Mouse (Mus musculus): Measurements from ENCODE around the gene Xirp2. TPM values are rescaled to one million over a fixed set of nuclear protein-coding genes. Genes with fewer than 3 reads are reported as not detected.
"Not testable (repeated sequence)": the region's sequence is repeated elsewhere in the genome, so short reads cannot be mapped to it uniquely, and the experiment has no call there.

Gene Xirp2
- polyA plus RNA-seq (2015; fragmentation: Nextera tagmentation; extraction: Ambion mirVana) = not detected in 2 replicates

DNA sequence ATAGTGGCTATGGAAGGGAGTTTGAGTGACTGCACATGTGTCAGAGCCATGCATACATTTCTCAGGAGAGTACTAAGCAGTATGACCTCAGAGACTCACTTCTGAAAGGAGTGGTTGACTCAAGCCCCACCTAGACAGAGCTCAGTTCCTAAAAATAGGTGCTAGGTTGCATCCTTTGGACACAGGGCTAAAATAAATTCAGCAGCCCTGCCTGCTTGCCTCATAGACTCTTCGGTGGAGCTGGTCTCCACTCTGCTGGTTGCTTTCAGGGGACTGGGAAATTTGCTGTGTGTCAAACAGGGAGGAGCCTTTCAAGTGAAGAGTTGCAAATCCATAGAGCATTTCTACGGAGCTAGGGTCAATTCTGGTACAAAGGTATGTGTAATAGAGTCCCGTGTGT is at the start of gene Xirp2:
Gene Xirp2, plus strand, starts transcription at position 223 of the 400 bp plus-strand sequence.
- Histone ChIP-seq H3K9me3 (no peaks in the 10 kb centered on the region), H3K27ac (no peak within 1 kb of the TSS), H3K4me2 (replicated peaks) (no peak within 1 kb of the TSS), H3K4me1 (replicated peaks) (no peaks in the 10 kb centered on the region), H3K9ac (no peak within 1 kb of the TSS), H3K36me3 (no peaks in the 10 kb centered on the region), H3K4me3 (replicated peaks) (no peak within 1 kb of the TSS), H3K27me3 (replicated peaks) (no peaks in the 10 kb centered on the region)
- ATAC-seq = no peak
- WGBS = 57% methylated on average over 3 of the region's 3 CpGs

DNA sequence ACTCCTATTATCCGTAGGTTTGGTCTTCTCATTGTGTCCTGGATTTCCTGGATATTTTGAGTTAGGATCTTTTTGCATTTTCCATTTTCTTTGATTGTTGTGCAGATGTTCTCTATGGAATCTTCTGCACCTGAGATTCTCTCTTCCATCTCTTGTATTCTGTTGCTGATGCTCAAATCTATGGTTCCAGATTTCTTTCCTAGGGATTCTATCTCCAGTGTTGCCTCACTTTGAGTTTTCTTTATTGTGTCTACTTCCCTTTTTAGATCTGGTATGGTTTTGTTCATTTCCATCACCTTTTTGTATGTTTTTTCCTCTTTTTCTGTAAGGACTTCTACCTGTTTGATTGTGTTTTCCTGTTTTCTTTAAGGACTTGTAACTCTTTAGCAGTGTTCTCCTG is 32.4 kb upstream of the Xirp2 start, which contains the start of gene Gm21830:
Gene Gm21830, plus strand, starts transcription at position 301 of the 400 bp plus-strand sequence.
- not testable (repeated sequence) for ATAC-seq; H3K9ac ChIP-seq; H3K27me3 ChIP-seq (replicated peaks); H3K9me3 ChIP-seq; H3K4me3 ChIP-seq (replicated peaks); H3K27ac ChIP-seq; H3K36me3 ChIP-seq; H3K4me2 ChIP-seq (replicated peaks); H3K4me1 ChIP-seq (replicated peaks)
- no CpG with 5 or more reads among the region's 1 CpGs for WGBS

DNA sequence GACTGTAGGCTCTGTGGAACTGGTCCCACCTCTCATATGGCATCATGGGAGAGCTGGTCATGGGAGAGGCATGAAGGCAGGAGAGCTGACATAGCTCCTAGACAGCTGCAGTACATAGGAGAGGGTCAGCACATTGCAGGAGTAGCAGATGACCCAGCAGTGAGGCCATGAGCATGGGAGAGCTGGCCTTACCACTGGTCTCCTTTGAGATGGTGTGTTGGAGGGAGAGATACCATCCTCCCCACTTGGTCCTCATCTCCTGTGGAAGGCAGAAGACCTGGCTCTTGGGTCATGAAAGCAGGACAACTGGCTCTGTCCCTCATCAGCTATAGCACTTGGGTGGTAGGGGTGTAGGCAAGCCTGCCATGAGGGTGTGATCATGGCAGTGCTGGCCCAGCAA is 24.9 kb upstream of the Xirp2 start:
- no peak overlapping the region for H3K9ac ChIP-seq
- ATAC-seq = no peak
- H3K9me3 ChIP-seq = no peaks in the 10 kb centered on the region

DNA sequence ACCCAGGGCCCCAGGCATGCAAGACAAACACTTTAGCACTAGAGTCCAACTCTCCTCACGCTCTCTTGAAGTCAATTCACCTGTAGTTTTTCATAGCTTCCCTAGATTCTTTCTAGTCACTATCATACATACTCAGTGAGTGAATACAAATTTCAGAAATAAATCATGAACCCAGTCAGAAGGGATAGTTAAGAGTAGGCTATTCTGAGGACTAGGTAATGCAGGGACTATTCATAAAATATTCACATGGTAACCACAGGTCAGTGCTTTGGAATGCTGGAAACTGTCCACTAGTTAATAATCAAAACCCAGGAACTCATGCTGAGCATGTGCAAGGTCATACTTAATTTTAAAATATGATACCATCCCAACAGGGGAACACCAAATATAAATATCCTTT is 23.0 kb upstream of the Xirp2 start:
- Histone ChIP-seq H3K9ac (no peak overlapping the region), H3K4me2 (replicated peaks) (no peak overlapping the region), H3K27me3 (replicated peaks) (no peaks in the 10 kb centered on the region), H3K4me1 (replicated peaks) (no peaks in the 10 kb centered on the region), H3K36me3 (no peaks in the 10 kb centered on the region), H3K27ac (no peak overlapping the region), H3K4me3 (replicated peaks) (no peak overlapping the region), H3K9me3 (no peaks in the 10 kb centered on the region)
- ATAC-seq = no peak
- 72% methylated on average over 1 of the region's 1 CpGs for WGBS

More for the DNA sequence above, 24.9 kb upstream of the Xirp2 start:
- no peak overlapping the region for H3K4me2 ChIP-seq (replicated peaks)
- no peak overlapping the region for H3K4me3 ChIP-seq (replicated peaks)
- H3K4me1 ChIP-seq (replicated peaks) = no peaks in the 10 kb centered on the region
- H3K27me3 ChIP-seq (replicated peaks) = no peaks in the 10 kb centered on the region
- H3K36me3 ChIP-seq = no peaks in the 10 kb centered on the region
- H3K27ac ChIP-seq = no peak overlapping the region

DNA sequence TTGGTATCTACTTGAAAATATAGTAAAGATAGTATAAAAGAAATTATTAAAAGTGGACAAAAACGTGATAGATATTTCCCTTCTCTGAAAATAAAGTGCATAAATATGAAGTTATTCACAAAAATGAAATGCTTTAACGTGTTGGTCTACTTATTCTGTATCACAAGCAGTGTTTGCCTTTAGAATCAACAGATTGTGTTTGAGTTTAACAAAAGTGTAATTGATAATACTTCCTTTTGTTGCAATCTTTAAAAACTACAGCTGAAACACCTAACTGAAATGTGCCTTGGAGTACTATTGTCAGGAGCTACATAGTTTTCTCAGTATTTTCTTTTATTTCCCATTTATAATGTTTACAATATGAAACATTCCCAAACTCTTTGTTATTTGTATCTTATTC is 12.7 kb upstream of the Xirp2 start, which contains the start of gene Gm26727:
Gene Gm26727, minus strand, starts transcription at position 101 of the 400 bp plus-strand sequence.
- H3K4me3 ChIP-seq (replicated peaks) = no peak within 1 kb of the TSS
- H3K27me3 ChIP-seq (replicated peaks) = no peaks in the 10 kb centered on the region
- no peaks in the 10 kb centered on the region for H3K9me3 ChIP-seq
- H3K4me1 ChIP-seq (replicated peaks) = no peaks in the 10 kb centered on the region
- H3K36me3 ChIP-seq = no peaks in the 10 kb centered on the region
- H3K4me2 ChIP-seq (replicated peaks) = no peak within 1 kb of the TSS
- H3K9ac ChIP-seq = no peak within 1 kb of the TSS
- ATAC-seq = no peak
- 55% methylated on average over 2 of the region's 2 CpGs for WGBS
- no peak within 1 kb of the TSS for H3K27ac ChIP-seq

DNA sequence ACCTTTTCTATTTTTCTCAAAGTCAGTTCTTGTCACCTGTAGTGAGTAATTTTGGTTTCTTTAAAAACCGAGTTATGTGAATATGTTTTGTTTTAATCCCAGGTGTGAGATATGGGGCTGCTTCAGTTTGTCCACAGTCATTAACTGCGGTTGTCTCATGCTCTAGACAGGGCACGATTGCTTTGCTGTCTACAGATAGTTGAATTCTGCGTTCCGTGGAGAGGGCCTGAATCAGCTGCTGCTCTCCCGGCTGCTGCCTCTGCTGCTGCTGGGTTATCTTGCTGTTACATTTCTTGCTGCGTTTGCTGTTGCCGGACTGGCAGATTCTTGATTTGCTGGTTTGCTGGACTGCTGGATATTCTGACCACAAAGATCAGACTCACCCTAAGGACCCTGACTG is 7.5 kb upstream of the Xirp2 start:
- WGBS = 81% methylated on average over 8 of the region's 8 CpGs
- H3K27me3 ChIP-seq (replicated peaks) = no peaks in the 10 kb centered on the region

DNA sequence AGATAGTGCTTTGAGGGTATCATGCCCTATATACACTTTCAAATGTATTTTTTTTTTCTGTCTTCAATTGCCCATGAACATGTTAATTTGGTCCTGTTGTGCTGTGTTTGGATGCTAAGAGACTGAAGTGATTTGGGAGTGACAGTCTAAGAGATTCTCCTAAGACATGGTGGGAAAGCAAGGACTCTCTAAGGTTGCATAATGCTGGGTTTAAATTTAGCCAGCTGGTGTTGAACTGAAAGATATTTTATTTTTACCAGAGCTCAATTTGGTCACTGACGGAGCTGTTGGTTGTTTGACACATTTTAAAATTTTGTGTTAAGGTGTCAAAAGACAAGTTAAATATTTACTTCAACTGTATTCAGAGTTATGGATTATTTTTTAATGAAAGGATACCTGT is 970 bp downstream of the Xirp2 start:
- Histone ChIP-seq H3K9me3 (no peaks in the 10 kb centered on the region), H3K4me2 (replicated peaks) (no peak overlapping the region), H3K36me3 (no peaks in the 10 kb centered on the region), H3K4me3 (replicated peaks) (no peak overlapping the region), H3K27me3 (replicated peaks) (no peaks in the 10 kb centered on the region), H3K9ac (no peak overlapping the region), H3K4me1 (replicated peaks) (no peaks in the 10 kb centered on the region), H3K27ac (no peak overlapping the region)
- WGBS = 76% methylated on average over 1 of the region's 1 CpGs
- ATAC-seq = no peak

More for the DNA sequence above, 7.5 kb upstream of the Xirp2 start:
- no peak overlapping the region for H3K27ac ChIP-seq
- ATAC-seq = no peak
- H3K9ac ChIP-seq = no peak overlapping the region
- H3K4me3 ChIP-seq (replicated peaks) = no peak overlapping the region
- H3K9me3 ChIP-seq = no peaks in the 10 kb centered on the region
- H3K4me1 ChIP-seq (replicated peaks) = no peaks in the 10 kb centered on the region
- H3K4me2 ChIP-seq (replicated peaks) = no peak overlapping the region
- H3K36me3 ChIP-seq = no peaks in the 10 kb centered on the region

DNA sequence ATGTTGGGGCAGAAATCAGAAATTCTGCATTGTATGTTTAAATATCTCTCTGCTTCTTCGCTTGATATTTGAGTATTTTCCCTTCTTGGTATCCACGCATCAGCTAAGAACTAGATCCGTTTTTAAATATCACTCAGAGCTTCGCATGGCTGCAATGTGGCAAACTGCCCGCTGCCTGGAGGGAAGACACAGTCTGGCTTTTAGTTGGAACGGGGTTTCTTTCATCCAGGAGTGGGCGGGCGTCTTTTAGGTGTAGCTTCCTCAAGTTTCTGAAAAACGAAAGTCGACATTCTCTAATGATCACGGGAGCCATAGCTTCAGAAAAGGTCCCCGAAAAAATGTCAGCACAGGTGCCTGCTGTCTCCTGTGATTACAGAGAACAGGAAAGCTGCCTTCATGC is 1.4 kb downstream of the Xirp2 start:
- Histone ChIP-seq H3K36me3 (no peaks in the 10 kb centered on the region), H3K4me2 (replicated peaks) (no peak overlapping the region), H3K9ac (no peak overlapping the region), H3K27me3 (replicated peaks) (no peaks in the 10 kb centered on the region), H3K9me3 (no peaks in the 10 kb centered on the region), H3K27ac (no peak overlapping the region), H3K4me1 (replicated peaks) (no peaks in the 10 kb centered on the region), H3K4me3 (replicated peaks) (no peak overlapping the region)
- ATAC-seq = no peak
- 64% methylated on average over 12 of the region's 12 CpGs for WGBS

DNA sequence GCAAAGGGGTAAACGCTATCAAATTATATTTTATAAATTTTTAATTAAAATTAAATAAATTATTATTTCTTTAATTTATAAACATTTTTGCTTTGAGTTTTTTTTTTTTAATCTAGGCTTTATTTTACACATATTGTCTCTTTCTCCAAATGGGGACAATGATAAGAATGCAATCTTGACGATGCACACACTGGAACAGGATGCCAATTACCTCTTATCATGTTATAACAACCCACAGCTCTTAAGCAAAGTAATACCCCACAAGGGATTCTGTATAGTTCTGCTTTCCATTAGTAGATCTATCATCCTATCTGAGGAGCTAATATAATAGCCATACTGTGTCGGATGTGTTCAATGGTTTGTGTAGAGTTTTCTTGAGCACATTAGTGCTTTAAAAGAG is 15.1 kb downstream of the Xirp2 start:
- H3K4me2 ChIP-seq (replicated peaks) = no peak overlapping the region
- no peak overlapping the region for H3K4me3 ChIP-seq (replicated peaks)
- ATAC-seq = no peak
- no peak overlapping the region for H3K27ac ChIP-seq
- H3K36me3 ChIP-seq = no peaks in the 10 kb centered on the region
- H3K4me1 ChIP-seq (replicated peaks) = no peaks in the 10 kb centered on the region
- H3K9me3 ChIP-seq = no peaks in the 10 kb centered on the region
- H3K9ac ChIP-seq = no peak overlapping the region
- H3K27me3 ChIP-seq (replicated peaks) = no peaks in the 10 kb centered on the region
- 86% methylated on average over 3 of the region's 3 CpGs for whole genome bisulfite sequencing

DNA sequence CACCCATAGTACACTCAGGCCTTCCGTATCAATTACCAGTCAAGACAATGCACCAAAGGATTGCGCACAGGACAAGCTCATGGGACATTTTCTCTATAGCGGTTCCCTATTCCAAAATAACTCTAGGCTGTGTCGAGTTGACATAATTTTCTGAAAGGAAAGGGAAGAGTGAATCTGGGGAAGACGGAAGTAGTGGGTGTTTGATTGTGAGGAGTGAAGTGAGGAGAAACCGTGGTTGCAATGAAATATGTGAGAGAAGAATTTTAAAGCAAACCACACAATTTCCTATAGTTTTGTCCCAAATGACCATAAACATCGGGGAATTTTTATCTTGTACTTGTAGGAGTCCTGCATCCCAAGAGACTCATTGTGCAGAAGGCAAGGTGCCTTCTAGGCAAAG is 21.2 kb downstream of the Xirp2 start:
- Histone ChIP-seq H3K9ac (no peak overlapping the region), H3K4me1 (replicated peaks) (no peaks in the 10 kb centered on the region), H3K4me2 (replicated peaks) (no peak overlapping the region), H3K4me3 (replicated peaks) (no peak overlapping the region), H3K9me3 (no peaks in the 10 kb centered on the region), H3K27me3 (replicated peaks) (no peaks in the 10 kb centered on the region), H3K36me3 (no peaks in the 10 kb centered on the region), H3K27ac (no peak overlapping the region)
- ATAC-seq = no peak
- 90% methylated on average over 7 of the region's 7 CpGs for WGBS

DNA sequence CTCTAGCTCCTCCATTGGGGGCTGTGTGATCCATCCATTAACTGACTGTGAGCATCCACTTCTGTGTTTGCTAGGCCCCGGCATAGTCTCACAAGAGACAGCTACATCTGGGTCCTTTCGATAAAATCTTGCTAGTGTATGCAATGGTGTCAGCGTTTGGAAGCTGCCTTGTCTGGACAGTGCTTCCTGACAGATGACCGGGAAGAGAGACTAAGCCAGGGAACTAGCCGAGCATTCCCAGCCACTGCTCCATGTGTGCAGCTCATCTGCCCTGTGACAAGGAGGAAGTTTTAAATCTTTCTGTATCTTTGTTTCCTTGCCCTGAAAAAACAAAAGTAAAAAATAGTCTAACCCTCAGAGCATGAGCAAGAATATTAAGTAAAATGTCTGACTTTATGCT is 24.2 kb downstream of the Xirp2 start:
- not testable (repeated sequence) for ATAC-seq; H3K27me3 ChIP-seq (replicated peaks); H3K36me3 ChIP-seq; H3K9ac ChIP-seq; H3K27ac ChIP-seq; H3K4me1 ChIP-seq (replicated peaks); H3K4me2 ChIP-seq (replicated peaks); H3K9me3 ChIP-seq; H3K4me3 ChIP-seq (replicated peaks)
- WGBS = 58% methylated on average over 5 of the region's 5 CpGs

DNA sequence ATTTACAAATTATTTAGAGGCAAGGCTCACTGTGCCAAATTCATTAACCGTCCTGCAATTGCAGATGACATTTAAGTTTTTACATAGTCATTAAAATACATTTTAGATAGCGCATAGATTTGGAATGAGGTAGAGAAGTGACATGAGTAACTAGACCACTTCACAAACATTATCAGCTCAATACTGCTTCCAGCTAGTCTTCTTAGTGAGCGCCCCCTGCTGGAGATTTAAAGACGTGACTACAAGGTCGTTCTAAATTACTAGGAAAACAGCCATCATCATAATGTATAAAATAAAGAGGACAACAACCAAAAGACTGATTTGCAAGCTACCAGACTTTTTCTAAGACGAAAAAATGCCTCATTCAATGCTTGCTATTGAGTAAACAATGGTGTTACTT is 32.0 kb downstream of the Xirp2 start:
- no peak overlapping the region for H3K4me2 ChIP-seq (replicated peaks)
- no peaks in the 10 kb centered on the region for H3K4me1 ChIP-seq (replicated peaks)
- 21% methylated on average over 6 of the region's 6 CpGs for WGBS
- ATAC-seq = no peak
- no peaks in the 10 kb centered on the region for H3K36me3 ChIP-seq
- no peak overlapping the region for H3K27ac ChIP-seq
- no peak overlapping the region for H3K9ac ChIP-seq
- no peak overlapping the region for H3K4me3 ChIP-seq (replicated peaks)
- no peaks in the 10 kb centered on the region for H3K9me3 ChIP-seq
- no peaks in the 10 kb centered on the region for H3K27me3 ChIP-seq (replicated peaks)

DNA sequence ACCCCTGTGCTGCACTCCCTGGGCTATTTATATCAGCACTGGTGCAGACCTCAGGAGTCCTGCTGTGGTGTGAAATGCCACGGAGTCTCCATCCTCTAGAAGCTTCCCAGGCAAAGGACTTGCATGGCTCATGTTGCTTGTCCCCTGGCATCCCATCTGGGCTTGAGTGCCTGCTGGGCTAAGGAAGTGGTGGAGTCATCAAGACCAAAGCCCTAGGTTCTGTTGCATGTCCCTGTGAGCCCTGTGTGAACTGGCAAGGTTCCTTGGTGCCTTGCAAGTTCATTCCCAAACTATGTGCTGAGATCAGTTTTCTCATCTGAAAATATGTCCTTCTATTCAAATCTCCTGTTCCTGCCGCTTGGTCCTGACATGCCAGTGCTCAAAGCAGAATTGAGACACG is 35.2 kb downstream of the Xirp2 start:
- Histone ChIP-seq H3K9ac (no peak overlapping the region), H3K27me3 (replicated peaks) (no peaks in the 10 kb centered on the region), H3K9me3 (no peaks in the 10 kb centered on the region), H3K4me1 (replicated peaks) (no peaks in the 10 kb centered on the region), H3K4me2 (replicated peaks) (no peak overlapping the region), H3K27ac (no peak overlapping the region), H3K4me3 (replicated peaks) (no peak overlapping the region), H3K36me3 (no peaks in the 10 kb centered on the region)
- no peak for ATAC-seq
- 73% methylated on average over 3 of the region's 3 CpGs for WGBS

All from intestine, embryonic 15.5 days (tissue).